Mouse (Mus musculus) heart, adult 2 months (tissue): ENCODE data around the gene Whamm. TPM values are rescaled to one million over a fixed set of nuclear protein-coding genes. Genes with fewer than 3 reads are reported as not detected.
A peak's percentile ranks its signal among the peaks of the same experiment; 100 is the strongest.

Source experiments
- DNase-seq, 2 experiments: peaks; one replicate each; pipeline ENCODE4 v3.0.0; 2021
- H3K27ac ChIP-seq: fragments of 200-600 bp; 2 replicates; pipeline ENCODE4 v1.8.1; 2022
- H3K27me3 ChIP-seq: fragments of 200-500 bp; 2 replicates; pipeline ENCODE4 v1.6.1; 2012; ENCODE audit warnings: mild to moderate bottlenecking, low read length, inconsistent platforms, mixed read lengths; ENCODE audit not compliant: control insufficient read depth, insufficient read depth
- H3K36me3 ChIP-seq: fragments of 200-500 bp; 2 replicates; pipeline ENCODE4 v1.6.1; 2012; ENCODE audit warnings: low read length, inconsistent platforms; ENCODE audit not compliant: control insufficient read depth, insufficient read depth
- H3K4me1 ChIP-seq: fragments of 200-500 bp; 2 replicates; pipeline ENCODE4 v1.6.1; 2011; ENCODE audit warnings: low read length; ENCODE audit not compliant: control insufficient read depth, insufficient read depth
- H3K4me3 ChIP-seq: fragments of 200-600 bp; 2 replicates; pipeline ENCODE4 v1.8.1; 2022
- H3K79me2 ChIP-seq: fragments of 200-500 bp; replicated peaks from 2 replicates; pipeline ENCODE4 v1.6.1; 2012; ENCODE audit warnings: mild to moderate bottlenecking, inconsistent platforms, low read length, moderate library complexity, mixed read lengths; ENCODE audit not compliant: control insufficient read depth, insufficient read depth
- H3K9ac ChIP-seq: fragments of 200-500 bp; 2 replicates; pipeline ENCODE4 v1.6.1; 2012; ENCODE audit warnings: low read depth, mild to moderate bottlenecking, control low read depth, inconsistent platforms, low read length, mixed read lengths
- CTCF ChIP-seq: fragments of 200-600 bp; IDR thresholded peaks from 2 replicates; pipeline ENCODE4 v1.8.1; 2022; ENCODE audit warnings: antibody characterized with exemption, mild to moderate bottlenecking, moderate library complexity
- EP300 ChIP-seq: fragments of 200-500 bp; IDR thresholded peaks from 2 replicates; pipeline ENCODE4 v1.6.1; 2011; ENCODE audit warnings: low read depth, low read length, control low read depth; ENCODE audit not compliant: insufficient read depth
- POLR2A ChIP-seq: fragments of 200-500 bp; IDR thresholded peaks from 2 replicates; pipeline ENCODE4 v1.6.1; 2011; ENCODE audit warnings: mild to moderate bottlenecking, low read depth, low read length, control low read depth; ENCODE audit not compliant: insufficient read depth
- WGBS: fragments of 180-500 bp; shearing (Covaris S2); methylation state at CpG from one replicate; pipeline ENCODE4 v1.1.7; 2018; 5-methylcytosine and 5-hydroxymethylcytosine counted together
- intact Hi-C: fragments of 180-260 bp; cut with DNase I; formaldehyde crosslinking; loops from one replicate; pipeline ENCODE4 v1.15.1; 2025
- polyA plus RNA-seq: library from polyadenylated mRNA; depleted of rRNA; stranded (reverse); fragments of >200 nt; gene quantifications from 2 replicates; pipeline ENCODE4 v1.2.3, GENCODE M21; 2012
- total RNA-seq, 2 experiments: library from RNA; stranded (reverse); gene quantifications; 2 replicates each; pipeline ENCODE4 v1.2.3; 2021

The Whamm gene
- total and polyA plus RNA-seq, 3 experiments: 7.2 to 9.2 (median 7.8) TPM

DNA sequence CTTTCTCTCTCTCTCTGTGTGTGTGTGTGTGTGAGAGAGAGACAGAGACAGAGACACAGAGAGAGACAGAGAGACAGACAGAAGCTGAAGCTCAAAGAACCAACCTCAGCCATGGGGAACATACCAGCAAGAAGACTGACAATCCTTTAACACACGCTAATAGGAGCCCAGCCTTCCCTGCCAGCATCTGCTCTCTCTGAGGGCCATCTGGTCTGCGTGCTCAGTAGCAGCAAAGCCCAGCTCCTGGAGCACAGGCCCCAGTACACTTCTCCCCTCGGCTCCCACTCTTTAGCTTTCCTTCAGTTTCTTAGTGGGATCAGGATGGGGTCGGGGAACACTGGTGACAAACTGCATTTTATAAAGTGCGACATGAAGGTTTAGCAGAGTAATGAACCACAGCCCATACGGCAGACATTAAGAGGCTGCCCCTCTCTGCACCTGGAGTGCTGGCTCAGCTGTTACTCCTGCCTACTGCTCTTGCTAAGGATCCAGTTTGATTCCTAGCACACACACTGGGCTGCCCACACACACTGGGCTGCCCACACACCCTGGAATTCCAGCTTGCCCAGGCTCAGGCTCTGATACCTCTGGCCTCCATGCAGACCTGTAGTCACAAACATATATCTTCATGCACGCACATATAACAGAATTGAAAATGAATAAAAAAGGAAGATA, 5.5 kb upstream of the Whamm start:
- peak; percentile 20 to 24 for DNase-seq
- TF ChIP-seq CTCF (no peak), POLR2A (peak; percentile 41; the same call in 1 of the 2 replicates), EP300 (no peak)
- WGBS: 47% methylated on average over 7 of the region's 7 CpGs
- H3K4me3 ChIP-seq: peak overlapping the region; percentile 47
- H3K36me3 ChIP-seq: no peaks in the 10 kb centered on the region; the same call in 1 of the 2 replicates
- H3K27me3 ChIP-seq: no peaks in the 10 kb centered on the region
- H3K9ac ChIP-seq: peak overlapping the region; percentile 52
- peak overlapping the region; percentile 91 for H3K27ac ChIP-seq
- intact Hi-C loops: no loop called here
- H3K4me1 ChIP-seq: no peaks in the 10 kb centered on the region; the same call in 1 of the 2 replicates
- H3K79me2 ChIP-seq: no peaks in the 10 kb centered on the region

DNA sequence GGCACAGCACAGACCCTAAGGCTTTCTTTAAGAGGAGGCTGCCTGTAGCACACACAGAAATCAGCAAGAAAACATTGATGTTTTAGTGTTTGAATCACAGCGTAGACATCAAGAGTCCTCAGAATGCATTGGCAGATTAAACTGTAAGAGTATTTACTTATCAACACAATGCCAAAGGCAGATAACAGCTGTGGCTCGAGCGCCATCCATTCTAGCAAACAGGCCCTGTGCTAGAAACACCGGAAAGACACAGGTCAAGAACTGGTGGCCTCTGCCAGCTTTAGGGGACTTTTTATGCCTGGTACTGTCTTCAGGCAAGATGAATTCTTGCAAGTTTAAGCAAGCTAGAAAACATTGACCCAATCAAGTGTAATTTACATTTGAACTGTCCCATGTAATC, 4.7 kb upstream of the Whamm start:
- intact Hi-C loops: no loop called here
- H3K9ac ChIP-seq: peak overlapping the region; percentile 38; the same call in 1 of the 2 replicates

DNA sequence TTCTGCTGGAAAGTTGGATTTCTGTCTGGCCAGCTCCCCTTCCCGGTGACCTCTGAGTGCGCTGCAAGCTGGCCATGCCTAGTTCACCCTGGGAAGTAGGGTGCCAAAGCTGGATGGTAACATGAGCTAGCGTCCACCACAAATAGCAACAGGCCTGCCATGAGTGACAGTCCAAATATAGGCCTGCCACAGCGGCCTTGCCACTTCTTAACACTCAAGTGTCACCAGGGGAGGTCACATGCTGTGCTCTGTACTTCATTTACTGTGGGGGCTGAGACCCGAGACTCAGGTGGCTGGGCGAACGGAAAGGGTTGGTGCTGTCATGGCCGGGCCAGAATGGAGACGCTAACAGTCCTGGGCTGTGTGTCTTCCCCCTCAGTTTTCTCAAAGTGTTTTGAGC, 4.2 kb upstream of the Whamm start, which contains the start of gene Fsd2:
Gene Fsd2, minus strand, starts transcription at position 53 of the 400 bp plus-strand sequence.
- Histone ChIP-seq H3K27ac (peak within 1 kb of the TSS; percentile 91), H3K4me3 (peak within 1 kb of the TSS; percentile 47), H3K79me2 (no peaks in the 10 kb centered on the region), H3K27me3 (no peaks in the 10 kb centered on the region), H3K9ac (peak within 1 kb of the TSS; percentile 52), H3K4me1 (no peaks in the 10 kb centered on the region; the same call in 1 of the 2 replicates), H3K36me3 (no peaks in the 10 kb centered on the region; the same call in 1 of the 2 replicates)
- DNase-seq: peak; percentile 51 to 78
- intact Hi-C loops: no loop called here
- 62% methylated on average over 9 of the region's 9 CpGs for WGBS
- TF ChIP-seq CTCF: no peak
- TF ChIP-seq EP300: peak; percentile 94
- TF ChIP-seq POLR2A: peak; percentile 75

More for the DNA sequence above, 4.7 kb upstream of the Whamm start:
- peak; percentile 16 to 23 for DNase-seq
- Histone ChIP-seq H3K4me3 (peak overlapping the region; percentile 47), H3K36me3 (no peaks in the 10 kb centered on the region; the same call in 1 of the 2 replicates), H3K4me1 (no peaks in the 10 kb centered on the region; the same call in 1 of the 2 replicates), H3K79me2 (no peaks in the 10 kb centered on the region), H3K27ac (peak overlapping the region; percentile 91), H3K27me3 (no peaks in the 10 kb centered on the region)
- no peak for TF ChIP-seq EP300
- no peak for TF ChIP-seq CTCF
- no peak for TF ChIP-seq POLR2A
- WGBS: 50% methylated on average over 4 of the region's 4 CpGs

DNA sequence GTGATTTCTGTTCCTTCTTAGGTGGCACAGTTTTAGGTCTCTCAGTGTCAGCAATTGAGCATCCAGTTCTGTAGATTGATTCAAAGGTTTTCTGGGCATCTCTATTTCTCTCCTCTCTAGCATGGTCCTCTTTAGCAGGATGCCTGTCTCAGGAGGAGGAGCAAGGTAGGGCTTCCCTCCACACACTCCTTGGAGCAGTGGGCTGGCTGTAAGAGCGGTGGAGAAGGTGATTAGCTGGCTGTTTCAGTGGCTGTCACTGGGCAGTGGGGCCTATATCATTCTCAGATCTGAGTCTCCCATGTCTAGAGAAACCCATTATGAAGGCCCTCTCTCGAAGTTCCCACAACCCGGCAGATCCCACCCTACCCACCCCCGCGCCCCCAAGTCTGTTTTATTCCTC, 3.7 kb upstream of the Whamm start:
- Histone ChIP-seq H3K27me3 (no peaks in the 10 kb centered on the region), H3K4me1 (no peaks in the 10 kb centered on the region; the same call in 1 of the 2 replicates), H3K27ac (peak overlapping the region; percentile 88), H3K36me3 (no peaks in the 10 kb centered on the region; the same call in 1 of the 2 replicates), H3K79me2 (no peaks in the 10 kb centered on the region), H3K9ac (no peak overlapping the region), H3K4me3 (no peak overlapping the region)
- TF ChIP-seq EP300 (no peak), CTCF (no peak), POLR2A (no peak)
- intact Hi-C loops: no loop called here
- 78% methylated on average over 5 of the region's 5 CpGs for WGBS
- DNase-seq: no peak

DNA sequence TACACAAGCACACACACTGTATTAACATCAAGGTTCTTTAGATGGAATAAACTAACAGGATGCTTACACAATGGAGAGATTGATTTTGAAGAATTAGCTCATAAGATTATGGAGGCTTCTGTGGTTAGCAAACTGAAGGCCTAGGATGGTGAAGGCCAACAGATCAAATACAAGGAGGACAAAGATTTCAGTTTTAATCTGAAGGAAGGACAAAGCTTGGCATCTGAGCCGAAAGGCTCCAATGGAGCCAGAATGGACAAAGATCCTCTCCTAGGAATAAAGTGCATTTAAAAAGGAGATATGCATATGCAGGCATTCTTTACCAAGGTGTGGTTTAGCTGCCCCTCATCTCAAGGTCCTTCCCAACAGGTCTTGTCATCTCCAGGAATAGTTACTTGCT, 1.2 kb upstream of the Whamm start:
- H3K4me1 ChIP-seq: peaks cover 7% of the 10 kb centered on the region
- TF ChIP-seq POLR2A: no peak
- no peak for TF ChIP-seq CTCF

DNA sequence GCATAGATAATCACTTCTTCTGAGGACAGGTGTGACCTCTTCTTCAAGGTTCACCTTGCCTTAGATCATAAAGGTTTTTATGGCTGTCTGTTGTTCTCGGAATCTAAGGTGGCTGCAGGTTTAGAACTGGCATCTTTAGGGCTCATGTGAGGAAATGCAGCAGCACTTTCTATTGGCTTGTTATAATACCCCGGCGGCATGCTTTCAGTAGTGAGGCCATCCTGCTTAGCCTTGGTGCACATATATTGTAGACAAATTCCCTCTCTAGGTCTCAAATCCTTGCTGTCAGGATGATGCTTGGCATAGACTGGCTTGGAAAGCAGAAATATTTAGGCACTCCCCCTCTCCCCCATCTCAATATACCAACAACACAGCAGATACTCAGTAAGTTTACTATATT, 795 bp upstream of the Whamm start:
- peak in 1 of 2 experiments; percentile 10 for DNase-seq
- intact Hi-C loops: loop anchor here (5.0 to 10.0 kb wide), 2 partner anchors 113 to 405 kb away; partner anchors contain the start of gene Cpeb1
- no peak for TF ChIP-seq CTCF
- TF ChIP-seq POLR2A: no peak
- no peak for TF ChIP-seq EP300
- Histone ChIP-seq H3K4me1 (peaks cover 10% of the 10 kb centered on the region), H3K27me3 (no peaks in the 10 kb centered on the region), H3K4me3 (no peak overlapping the region), H3K36me3 (peaks cover 8% of the 10 kb centered on the region), H3K79me2 (peaks cover 7% of the 10 kb centered on the region), H3K27ac (peak overlapping the region; percentile 94), H3K9ac (no peak overlapping the region)
- WGBS: 93% methylated on average over 3 of the region's 3 CpGs

More for the DNA sequence above, 1.2 kb upstream of the Whamm start:
- intact Hi-C loops: loop anchor here (5.0 to 10.0 kb wide), 2 partner anchors 113 to 405 kb away; partner anchors contain the start of gene Cpeb1
- Histone ChIP-seq H3K4me3 (no peak overlapping the region), H3K36me3 (peaks cover 4% of the 10 kb centered on the region), H3K27me3 (no peaks in the 10 kb centered on the region), H3K79me2 (peaks cover 4% of the 10 kb centered on the region), H3K9ac (no peak overlapping the region), H3K27ac (no peak overlapping the region)
- DNase-seq: peak in 1 of 2 experiments; percentile 4
- WGBS: 89% methylated on average over 1 of the region's 1 CpGs
